Mouse (Mus musculus) E14TG2a.4 (cell line): ENCODE measurements around the gene Rhox9.
"Not testable (repeated sequence)": the region's sequence is repeated elsewhere in the genome, so short reads cannot be mapped to it uniquely, and the experiment has no call there.

Source experiments
- H3K27me3 ChIP-seq: 2 replicates; pipeline ENCODE4 v1.6.1; 2014; ENCODE audit warnings: low read length, control low read depth; ENCODE audit not compliant: insufficient read depth
- H3K36me3 ChIP-seq: 2 replicates; pipeline ENCODE4 v1.6.1; 2014; ENCODE audit warnings: low read length, control low read depth; ENCODE audit not compliant: insufficient read depth
- H3K4me1 ChIP-seq: replicated peaks from 2 replicates; pipeline ENCODE4 v1.6.1; 2014; ENCODE audit warnings: low read depth, low read length, control low read depth
- H3K4me3 ChIP-seq: replicated peaks from 2 replicates; pipeline ENCODE4 v1.5.1; 2014; ENCODE audit warnings: mild to moderate bottlenecking, low read length
- H3K9me3 ChIP-seq: 2 replicates; pipeline ENCODE4 v1.6.1; 2014; ENCODE audit warnings: low read length, control low read depth
- CTCF ChIP-seq: conservative IDR thresholded peaks from 2 replicates; pipeline ENCODE4 v1.5.1; 2014; ENCODE audit warnings: low read length
- NANOG ChIP-seq: IDR thresholded peaks from 2 replicates; pipeline ENCODE4 v1.6.1; 2014; ENCODE audit warnings: borderline replicate concordance, low read length, mixed read lengths
- POU5F1 ChIP-seq: IDR thresholded peaks from 2 replicates; pipeline ENCODE4 v1.6.1; 2014; ENCODE audit warnings: low read length, borderline replicate concordance

Rhox9 gene

DNA sequence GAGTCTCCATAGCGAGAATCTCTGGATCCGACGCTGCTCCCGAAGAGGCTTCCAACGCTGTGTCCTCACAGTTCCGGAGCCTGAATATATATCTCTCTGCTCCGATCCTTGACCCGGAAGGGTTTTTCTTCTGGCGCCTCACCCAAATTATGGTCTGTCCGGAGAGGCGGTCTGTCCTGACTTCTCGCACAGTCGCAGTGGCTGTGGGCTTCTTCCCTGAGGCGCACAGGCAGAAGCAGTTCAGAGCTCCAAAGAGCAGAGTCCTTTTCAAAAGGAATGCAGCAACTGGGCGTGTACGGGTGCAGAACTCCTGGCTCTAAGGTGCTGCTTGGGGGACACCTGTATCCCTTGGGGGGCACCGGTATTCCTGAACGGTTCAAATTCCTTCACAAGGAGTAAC lies at the start of gene Rhox9:
Rhox9 (minus strand) TSS at position 101 of the 400 bp plus-strand sequence.
- H3K27me3 ChIP-seq, H3K36me3 ChIP-seq, H3K4me1 ChIP-seq, H3K9me3 ChIP-seq: not testable (repeated sequence)
- H3K4me3 ChIP-seq, result peak within 1 kb of the TSS; percentile 20; the same call in 1 of the 2 replicates

DNA sequence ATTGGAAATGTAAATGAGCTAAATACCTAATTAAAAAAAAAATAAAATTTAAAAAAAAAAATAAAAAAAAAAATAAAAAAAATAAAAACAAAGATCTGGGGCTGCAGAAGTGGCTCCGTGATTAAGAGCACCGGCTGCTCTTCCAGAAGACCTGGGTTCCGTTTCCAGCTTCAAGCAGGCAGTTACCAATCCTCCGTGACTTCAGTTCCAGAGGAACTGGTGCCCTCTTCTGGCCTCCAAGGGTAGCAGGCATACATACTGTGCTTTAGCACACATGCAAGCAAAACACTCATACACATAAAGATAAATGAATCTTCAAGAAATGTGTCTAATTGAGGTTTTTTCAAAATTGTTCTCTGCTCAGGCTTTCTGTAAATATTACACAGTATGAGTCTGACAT lies 14.7 kb upstream of the Rhox9 start:
- H3K36me3 ChIP-seq, result no peaks in the 10 kb centered on the region
- H3K4me1 ChIP-seq, result no peaks in the 10 kb centered on the region
- H3K9me3 ChIP-seq, result no peaks in the 10 kb centered on the region
- no peaks in the 10 kb centered on the region for H3K27me3 ChIP-seq
- H3K4me3 ChIP-seq, result no peak overlapping the region
- TF ChIP-seq CTCF (peak; percentile 20; the same call in 1 of the 2 replicates), NANOG (no peak)

DNA sequence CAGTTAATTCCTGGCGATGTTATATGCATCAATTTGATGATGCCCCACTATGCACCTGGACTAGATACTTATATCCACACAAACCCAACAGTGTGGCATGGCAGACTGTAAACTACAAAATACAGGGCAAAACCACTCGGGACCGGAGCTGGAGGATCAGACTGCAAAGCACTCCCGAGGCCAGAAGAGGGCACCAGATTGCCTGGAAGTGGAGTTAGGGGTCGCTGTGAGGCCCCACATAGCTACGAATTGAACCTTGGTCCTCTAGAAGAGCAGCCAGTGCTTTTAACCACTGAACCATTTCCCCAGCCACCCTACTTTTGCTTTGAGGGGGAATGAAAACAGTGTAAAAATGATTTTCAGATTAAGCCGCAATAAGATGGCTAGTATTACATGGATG lies 7.0 kb upstream of the Rhox9 start:
- Histone ChIP-seq H3K4me3 (no peak overlapping the region), H3K4me1 (no peaks in the 10 kb centered on the region), H3K36me3 (no peaks in the 10 kb centered on the region), H3K27me3 (no peaks in the 10 kb centered on the region), H3K9me3 (no peaks in the 10 kb centered on the region)
- no peak for TF ChIP-seq POU5F1
- TF ChIP-seq CTCF, result peak; percentile 38

DNA sequence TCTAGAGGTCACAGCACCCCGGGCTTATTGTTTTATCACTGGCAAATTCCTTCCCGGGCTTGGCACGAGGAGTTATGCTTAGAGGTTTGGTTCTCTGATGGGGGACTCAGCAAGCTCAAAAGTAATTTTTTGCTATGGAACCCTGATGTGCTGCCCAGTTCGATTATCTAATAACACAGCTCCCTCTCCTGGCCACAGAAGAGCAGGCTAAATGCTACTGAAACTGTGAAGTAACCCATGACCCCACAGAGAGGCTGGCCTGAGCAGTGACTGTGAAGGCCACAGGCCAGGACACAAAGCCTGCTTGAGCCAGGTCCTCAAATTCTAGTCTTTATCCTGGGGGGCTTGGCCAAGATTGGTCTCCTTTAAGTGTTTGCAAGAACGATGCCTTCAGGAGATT lies 2.2 kb upstream of the Rhox9 start:
- TF ChIP-seq CTCF, result peak; percentile 15; the same call in 1 of the 2 replicates
- TF ChIP-seq NANOG, result no peak
- Histone ChIP-seq H3K36me3 (no peaks in the 10 kb centered on the region), H3K9me3 (no peaks in the 10 kb centered on the region), H3K4me1 (no peaks in the 10 kb centered on the region; the same call in 1 of the 2 replicates), H3K4me3 (no peak overlapping the region), H3K27me3 (no peaks in the 10 kb centered on the region)

DNA sequence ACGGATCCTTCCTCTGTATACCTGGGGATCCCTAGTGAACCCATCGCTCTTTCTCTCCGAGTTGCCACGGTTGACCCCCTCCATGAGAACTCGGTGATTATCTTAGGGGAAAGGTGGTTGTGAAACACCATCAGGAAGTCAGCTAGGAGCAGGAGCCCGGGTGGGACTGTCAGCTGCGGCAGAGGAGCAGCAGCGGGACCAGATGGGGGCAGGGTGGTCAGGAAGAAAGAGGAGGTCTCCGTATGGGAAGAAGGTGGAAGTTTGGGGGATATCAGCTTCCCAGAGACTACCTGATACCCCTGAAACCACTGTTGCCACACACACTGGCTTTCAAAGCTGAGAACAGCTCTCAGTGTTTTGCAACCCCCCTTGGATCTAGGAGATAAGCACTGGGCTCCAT lies 4.4 kb downstream of the Rhox9 start, which contains the start of gene Rhox7b:
Rhox7b (minus strand) TSS at position 101 of the 400 bp plus-strand sequence.
- H3K4me1 ChIP-seq, H3K9me3 ChIP-seq, H3K27me3 ChIP-seq, H3K4me3 ChIP-seq, H3K36me3 ChIP-seq: not testable (repeated sequence)

DNA sequence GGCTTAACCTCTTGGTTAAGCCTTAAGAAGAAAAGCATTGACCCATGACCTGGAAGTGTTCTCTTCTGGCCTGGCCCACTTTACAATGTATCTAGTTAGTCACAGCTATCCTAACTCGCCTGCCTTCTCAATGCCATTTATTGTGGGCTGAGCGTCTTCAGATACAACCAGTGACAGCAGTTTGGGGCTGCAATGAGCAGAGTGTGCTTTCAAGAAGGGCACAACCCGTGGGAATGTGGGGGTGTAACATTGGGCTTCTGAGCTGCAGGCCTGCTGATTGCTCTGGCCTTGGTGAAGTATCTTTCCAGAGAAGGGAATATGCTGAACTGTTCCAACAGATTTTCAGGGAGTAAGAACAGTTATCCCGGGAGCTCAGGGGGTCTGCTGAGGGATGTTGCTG lies 22.7 kb downstream of the Rhox9 start, which contains the start of gene Rhox8:
Rhox8 (minus strand) TSS at position 101 of the 400 bp plus-strand sequence.
- H3K9me3 ChIP-seq, result no peaks in the 10 kb centered on the region

DNA sequence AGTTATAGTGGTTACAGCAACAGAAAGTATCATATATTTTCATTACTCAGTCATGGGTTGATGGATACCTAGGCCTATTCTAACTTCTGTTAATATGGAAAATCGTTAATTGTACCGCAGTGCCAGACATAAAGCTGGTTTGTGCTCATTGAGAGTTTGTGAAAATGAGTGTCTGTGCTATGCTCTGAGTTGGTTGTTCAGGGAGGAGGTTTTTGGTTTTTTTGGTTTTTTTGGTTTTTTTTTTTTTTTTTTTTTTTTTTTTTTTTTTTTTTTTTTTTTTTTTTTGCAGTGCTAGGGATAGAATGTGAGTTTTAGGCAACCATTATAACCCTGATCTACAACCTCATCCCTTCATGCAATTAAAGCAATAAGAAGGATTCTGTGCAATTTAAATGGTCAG lies 29.9 kb downstream of the Rhox9 start:
- TF ChIP-seq POU5F1, result no peak
- TF ChIP-seq CTCF, result no peak
- no peak for TF ChIP-seq NANOG
- Histone ChIP-seq H3K9me3 (no peaks in the 10 kb centered on the region), H3K4me1 (no peaks in the 10 kb centered on the region), H3K27me3 (no peaks in the 10 kb centered on the region), H3K36me3 (no peaks in the 10 kb centered on the region), H3K4me3 (no peak overlapping the region)

More for the DNA sequence above, 22.7 kb downstream of the Rhox9 start, which contains the start of gene Rhox8:
- Histone ChIP-seq H3K4me1 (no peaks in the 10 kb centered on the region), H3K36me3 (no peaks in the 10 kb centered on the region), H3K4me3 (no peak within 1 kb of the TSS), H3K27me3 (no peaks in the 10 kb centered on the region)
- TF ChIP-seq CTCF, result no peak
- no peak for TF ChIP-seq NANOG
- no peak for TF ChIP-seq POU5F1
